Mouse (Mus musculus): ENCODE data around the gene Stag3. TPM values are rescaled to one million over a fixed set of nuclear protein-coding genes. Genes with fewer than 3 reads are reported as not detected.

The Stag3 gene
- polyA plus RNA-seq (2017; shearing (Covaris generic)) = under 1 TPM in 1 of 2 experiments, not detected in 1; 0.70 TPM

GRCm38 (mm10) chr5:138279585-138280424 lies at the start of gene Stag3, which contains the start of the genes Gm43720 and Gpc2:
Gene Stag3, plus strand, starts transcription at chr5:138280240.
Gene Gm43720, minus strand, starts transcription at chr5:138279958.
Gene Gpc2, minus strand, starts transcription at chr5:138280005.
- ATAC-seq = peak; percentile 93

- ATAC-seq = no peak
Observed at GRCm38 (mm10) chr5:138233778-138234177, 46.3 kb upstream of the Stag3 start.

GRCm38 (mm10) chr5:138234224-138234623 lies 45.8 kb upstream of the Stag3 start:
- ATAC-seq = no peak

- ATAC-seq = no peak
Observed at GRCm38 (mm10) chr5:138241511-138241910, 38.5 kb upstream of the Stag3 start.

- no peak for ATAC-seq
Observed at GRCm38 (mm10) chr5:138251144-138251543, 28.9 kb upstream of the Stag3 start.

- ATAC-seq = no peak
Observed at GRCm38 (mm10) chr5:138253061-138253460, 27.0 kb upstream of the Stag3 start.

- peak; percentile 96 for ATAC-seq
Observed at GRCm38 (mm10) chr5:138255353-138256093, 24.5 kb upstream of the Stag3 start, which contains the start of gene Lamtor4. Gene Lamtor4, plus strand, starts transcription at chr5:138255482.

- ATAC-seq = no peak
Observed at GRCm38 (mm10) chr5:138256094-138256467, 24.0 kb upstream of the Stag3 start.

GRCm38 (mm10) chr5:138256966-138257584 lies 23.0 kb upstream of the Stag3 start:
- peak; percentile 46 for ATAC-seq

- ATAC-seq = no peak
Observed at GRCm38 (mm10) chr5:138257585-138257978, 22.5 kb upstream of the Stag3 start.

GRCm38 (mm10) chr5:138258078-138258477 lies 22.0 kb upstream of the Stag3 start:
- ATAC-seq = no peak

GRCm38 (mm10) chr5:138258542-138258941 lies 21.5 kb upstream of the Stag3 start:
- ATAC-seq = no peak

- no peak for ATAC-seq
Observed at GRCm38 (mm10) chr5:138258993-138259392, 21.0 kb upstream of the Stag3 start.

GRCm38 (mm10) chr5:138260051-138260450 lies 20.0 kb upstream of the Stag3 start:
- ATAC-seq = no peak

- no peak for ATAC-seq
Observed at GRCm38 (mm10) chr5:138260834-138261233, 19.2 kb upstream of the Stag3 start.

GRCm38 (mm10) chr5:138262001-138262400 lies 18.0 kb upstream of the Stag3 start:
- ATAC-seq = no peak

- ATAC-seq = no peak
Observed at GRCm38 (mm10) chr5:138262582-138263240, 17.3 kb upstream of the Stag3 start.

GRCm38 (mm10) chr5:138263260-138264206 lies 16.5 kb upstream of the Stag3 start, which contains the start of gene BC037034:
Gene BC037034, minus strand, starts transcription at chr5:138264033.
- peak; percentile 99 for ATAC-seq

- ATAC-seq = peak; percentile 13
Observed at GRCm38 (mm10) chr5:138264207-138264578, 15.8 kb upstream of the Stag3 start.

- ATAC-seq = no peak
Observed at GRCm38 (mm10) chr5:138265712-138266111, 14.3 kb upstream of the Stag3 start.

- ATAC-seq = no peak
Observed at GRCm38 (mm10) chr5:138267114-138267513, 12.9 kb upstream of the Stag3 start.
